Mouse (Mus musculus): ENCODE results near the gene Prdm11. TPM values are rescaled to one million over a fixed set of nuclear protein-coding genes. Genes with fewer than 3 reads are reported as not detected.

Prdm11 gene
- total and polyA plus RNA-seq, 3 experiments, result 0.05 to 1.8 (median 0.06) TPM

DNA sequence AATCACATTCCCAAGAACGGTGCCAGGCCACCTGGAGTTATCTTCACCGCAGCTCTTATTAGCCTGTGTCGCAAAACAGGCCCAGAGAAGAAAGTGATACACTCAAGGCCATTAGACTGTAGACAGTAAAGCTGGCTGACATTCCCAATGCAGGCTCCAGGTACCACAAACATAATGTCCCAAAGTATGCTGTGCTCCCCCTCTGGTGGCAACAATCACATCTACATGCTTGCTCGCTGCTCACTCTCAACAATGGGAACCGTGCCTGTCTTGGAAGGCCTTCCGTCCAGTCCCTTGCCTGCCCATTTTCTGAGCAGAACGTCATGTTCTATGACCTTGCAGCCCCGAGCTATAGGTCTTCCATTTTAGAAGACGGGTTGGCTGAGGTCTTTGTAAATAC is 34.0 kb downstream of the Prdm11 start:
- dilution Hi-C loops (cut with MboI; ENCODE audit: extremely low pct_ligation_motif_present, extremely low pct_unique_long_range_greater_than_20kb, low sequenced_read_pairs), result no loop called here

DNA sequence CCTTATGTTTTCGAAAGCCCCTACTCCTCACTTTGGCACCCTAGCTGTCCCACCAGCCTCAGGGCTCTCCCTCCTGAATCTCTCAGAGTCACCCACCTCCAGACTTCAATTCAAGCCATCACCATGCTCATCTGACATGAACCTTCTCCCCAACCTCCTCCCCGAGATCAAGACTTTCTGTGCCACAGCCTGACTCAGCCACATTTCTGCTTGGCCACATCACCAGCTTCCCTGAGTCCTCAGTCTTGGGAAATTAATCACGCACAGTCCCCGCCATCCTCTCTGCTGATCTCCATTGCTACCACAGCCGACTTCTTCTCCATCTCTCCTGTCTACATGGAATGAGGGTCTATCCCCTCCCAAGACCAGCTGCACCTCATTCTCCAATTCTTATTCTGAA is 34.5 kb downstream of the Prdm11 start:
- H3K27ac ChIP-seq (ENCODE audit: insufficient read depth, low read depth), result no peak overlapping the region
- no peak for DNase-seq (ENCODE audit: extremely low read depth)
- in situ Hi-C loops (cut with MboI; ENCODE audit: low pct_ligation_motif_present, low pct_unique_long_range_greater_than_20kb, low sequenced_read_pairs) (no loop called here), dilution Hi-C loops (cut with MboI; ENCODE audit: extremely low pct_ligation_motif_present, extremely low pct_unique_long_range_greater_than_20kb, low sequenced_read_pairs) (no loop called here)
- H3K4me2 ChIP-seq (ENCODE audit: insufficient read depth, low read depth, poor library complexity, severe bottlenecking), result no peak overlapping the region
- no peaks in the 10 kb centered on the region for H3K36me3 ChIP-seq (replicated peaks in 1 of 2; ENCODE audit: control insufficient read depth in 1 of 2, insufficient read depth in 1 of 2, low read length in 1 of 2)
- peaks cover 3% of the 10 kb centered on the region for H3K9me3 ChIP-seq (replicated peaks; ENCODE audit: low read length)
- no peak overlapping the region for H3K4me3 ChIP-seq (replicated peaks in 1 of 3; ENCODE audit: low read depth in 2 of 3, low read length in 2 of 3, poor library complexity in 1 of 3)
- no peaks in the 10 kb centered on the region for H3K79me2 ChIP-seq (replicated peaks; ENCODE audit: control insufficient read depth, extremely low read depth, insufficient read depth, poor library complexity, severe bottlenecking)
- TF ChIP-seq NELFE (IDR thresholded peaks at IDR 0.05; ENCODE audit: low read depth, low read length) (no peak), MAX (IDR thresholded peaks at IDR 0.05; ENCODE audit: low read length) (no peak), GABPA (IDR thresholded peaks at IDR 0.05; ENCODE audit: insufficient replicate concordance, low read depth, low read length) (no peak), MYC (IDR thresholded peaks at IDR 0.05; ENCODE audit: low read depth, low read length) (no peak), E2F4 (IDR thresholded peaks at IDR 0.05; ENCODE audit: insufficient replicate concordance, low read depth, low read length) (no peak), ZMIZ1 (IDR thresholded peaks at IDR 0.05; ENCODE audit: low read depth, low read length) (no peak), CTCF (conservative IDR thresholded peaks at IDR 0.05 in 1 of 2, IDR thresholded peaks at IDR 0.05 in 1 of 2; ENCODE audit: low read depth in 2 of 2, low read length in 2 of 2) (no peak), POLR2AphosphoS2 (IDR thresholded peaks at IDR 0.05; ENCODE audit: low read depth, low read length) (no peak), SMC3 (IDR thresholded peaks at IDR 0.05; ENCODE audit: low read depth, low read length) (no peak)
- H3K27me3 ChIP-seq (replicated peaks), result peaks cover 73% of the 10 kb centered on the region
- 0 out of 4 replicates have a peak, but pooled peaks cover 0 to 3% of the 10 kb centered on the region in 2 experiments for H3K4me1 ChIP-seq (ENCODE audit: control insufficient read depth in 1 of 2, insufficient read depth in 2 of 2)
- H3K9ac ChIP-seq (ENCODE audit: insufficient read depth, low read depth), result no peak overlapping the region

More for the DNA sequence above, 34.0 kb downstream of the Prdm11 start:
- Histone ChIP-seq H3K27ac (ENCODE audit: insufficient read depth, low read depth) (no peak overlapping the region), H3K36me3 (replicated peaks in 1 of 2; ENCODE audit: control insufficient read depth in 1 of 2, insufficient read depth in 1 of 2, low read length in 1 of 2) (no peaks in the 10 kb centered on the region), H3K9ac (ENCODE audit: insufficient read depth, low read depth) (no peak overlapping the region), H3K4me1 (ENCODE audit: control insufficient read depth in 1 of 2, insufficient read depth in 2 of 2) (0 out of 4 replicates have a peak, but pooled peaks cover 0 to 3% of the 10 kb centered on the region in 2 experiments), H3K79me2 (replicated peaks; ENCODE audit: control insufficient read depth, extremely low read depth, insufficient read depth, poor library complexity, severe bottlenecking) (no peaks in the 10 kb centered on the region), H3K27me3 (replicated peaks) (peaks cover 75% of the 10 kb centered on the region), H3K4me2 (ENCODE audit: insufficient read depth, low read depth, poor library complexity, severe bottlenecking) (no peak overlapping the region), H3K4me3 (replicated peaks in 1 of 3; ENCODE audit: low read depth in 2 of 3, low read length in 2 of 3, poor library complexity in 1 of 3) (no peak overlapping the region), H3K9me3 (replicated peaks; ENCODE audit: low read length) (peaks cover 3% of the 10 kb centered on the region)
- in situ Hi-C loops (cut with MboI; ENCODE audit: low pct_ligation_motif_present, low pct_unique_long_range_greater_than_20kb, low sequenced_read_pairs), result no loop called here
- TF ChIP-seq JUND (conservative IDR thresholded peaks at IDR 0.05; ENCODE audit: low read depth, low read length) (no peak), MXI1 (IDR thresholded peaks at IDR 0.05; ENCODE audit: low read depth, low read length) (no peak), MYC (IDR thresholded peaks at IDR 0.05; ENCODE audit: low read depth, low read length) (no peak), MEF2A (IDR thresholded peaks at IDR 0.05; ENCODE audit: borderline replicate concordance, low read depth, low read length) (no peak), USF2 (conservative IDR thresholded peaks at IDR 0.05; ENCODE audit: low read depth, low read length) (no peak), MAX (IDR thresholded peaks at IDR 0.05; ENCODE audit: low read length) (no peak), SMC3 (IDR thresholded peaks at IDR 0.05; ENCODE audit: low read depth, low read length) (no peak), RCOR1 (conservative IDR thresholded peaks at IDR 0.05; ENCODE audit: low read depth, low read length) (no peak), ETS1 (conservative IDR thresholded peaks at IDR 0.05; ENCODE audit: low read depth, low read length) (no peak), EP300 (IDR thresholded peaks at IDR 0.05; ENCODE audit: low read length) (no peak), KAT2A (IDR thresholded peaks at IDR 0.05; ENCODE audit: insufficient replicate concordance, low read length) (no peak), NRF1 (IDR thresholded peaks at IDR 0.05; ENCODE audit: low read depth, low read length) (no peak), RAD21 (IDR thresholded peaks at IDR 0.05; ENCODE audit: low read depth, low read length) (no peak)
- DNase-seq (ENCODE audit: extremely low read depth), result no peak

Measured in CH12.LX (cell line).